Mouse (Mus musculus) R1 (cell line): ENCODE measurements around the gene Gatd1.

Experiments
- DNase-seq: peaks from one replicate; pipeline ENCODE4 v3.0.0-alpha.2; 2018; ENCODE audit warnings: low read depth, low spot score

The Gatd1 gene

DNA sequence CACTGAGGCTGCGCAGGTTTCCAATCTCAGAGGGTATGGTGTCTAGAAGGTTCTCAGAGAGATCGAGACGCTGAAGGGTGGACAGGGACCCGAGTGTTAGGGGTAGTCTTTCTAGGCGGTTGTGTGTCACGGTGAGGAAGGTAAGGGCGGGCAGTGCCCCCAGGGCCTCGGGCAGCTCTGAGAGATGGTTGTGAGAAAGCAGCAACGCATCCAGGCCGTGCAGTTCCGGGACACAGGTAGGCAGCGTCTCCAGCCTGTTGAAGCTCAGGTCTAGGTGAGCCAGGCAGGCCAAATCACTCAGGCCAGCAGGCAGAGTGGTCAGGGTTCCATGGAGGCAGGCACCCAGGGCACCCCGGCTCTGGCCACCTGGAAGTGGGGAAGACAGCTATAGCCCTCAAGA lies 28.3 kb upstream of the Gatd1 start:
- no peak for DNase-seq

DNA sequence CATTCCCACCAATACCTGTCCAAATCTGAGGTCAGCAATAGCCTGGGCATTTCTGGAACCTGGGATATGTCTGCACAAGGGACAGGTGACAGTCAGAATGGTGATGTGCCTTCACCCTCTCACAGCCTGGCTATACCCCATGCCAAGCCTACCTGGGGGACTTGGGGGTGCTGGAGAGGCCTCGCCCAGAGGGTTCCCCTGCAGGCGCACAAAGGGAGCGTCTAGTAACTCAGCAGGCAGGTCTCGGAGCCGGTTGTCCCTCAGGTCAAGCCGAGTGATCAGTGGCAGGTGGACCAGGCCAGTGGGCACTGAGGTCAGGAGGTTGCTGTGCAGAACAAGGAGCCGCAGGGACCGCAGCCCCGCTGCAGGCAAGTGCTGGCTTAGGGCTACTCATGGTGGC lies 27.5 kb upstream of the Gatd1 start:
- DNase-seq: no peak

DNA sequence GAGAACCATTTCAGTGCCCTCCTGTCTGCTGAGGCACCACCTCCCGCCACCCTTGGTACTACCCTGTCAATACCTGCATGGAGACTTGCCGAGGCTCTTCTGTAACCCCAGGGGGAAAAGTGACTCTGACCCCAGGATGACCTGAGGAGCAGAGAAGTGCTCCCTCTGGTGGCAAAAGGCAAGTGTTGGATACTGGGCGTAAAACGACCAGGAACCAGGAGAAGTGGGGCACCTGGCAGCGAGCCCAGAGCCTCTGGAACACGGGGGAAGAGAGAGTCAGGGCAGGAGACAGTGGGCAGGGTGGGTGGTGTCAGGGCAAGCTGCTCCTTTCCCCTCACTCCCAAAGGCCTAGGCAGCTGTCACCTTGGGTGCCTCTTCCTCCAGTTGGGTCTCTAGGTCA lies 26.7 kb upstream of the Gatd1 start:
- peak; percentile 90 for DNase-seq

DNA sequence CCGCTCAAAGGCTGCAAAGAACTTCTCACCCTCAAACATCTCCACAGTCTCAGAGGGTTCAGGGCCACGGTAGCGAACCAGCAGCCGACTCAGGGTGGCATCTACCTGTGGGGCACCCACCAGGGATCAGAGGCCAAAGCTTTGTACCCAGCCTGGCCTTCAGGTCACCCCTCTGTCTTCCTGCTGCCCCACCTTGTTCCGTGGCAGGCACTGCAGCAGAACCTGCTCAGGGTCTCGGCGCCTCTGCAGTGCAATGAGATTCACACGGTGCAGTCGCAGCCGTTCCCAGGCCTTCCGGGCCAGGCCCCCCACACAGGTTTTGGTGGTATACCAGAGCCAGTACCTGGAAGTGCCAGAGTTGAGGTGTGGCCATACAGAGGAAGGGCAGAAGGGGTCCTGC lies 25.9 kb upstream of the Gatd1 start:
- no peak for DNase-seq

DNA sequence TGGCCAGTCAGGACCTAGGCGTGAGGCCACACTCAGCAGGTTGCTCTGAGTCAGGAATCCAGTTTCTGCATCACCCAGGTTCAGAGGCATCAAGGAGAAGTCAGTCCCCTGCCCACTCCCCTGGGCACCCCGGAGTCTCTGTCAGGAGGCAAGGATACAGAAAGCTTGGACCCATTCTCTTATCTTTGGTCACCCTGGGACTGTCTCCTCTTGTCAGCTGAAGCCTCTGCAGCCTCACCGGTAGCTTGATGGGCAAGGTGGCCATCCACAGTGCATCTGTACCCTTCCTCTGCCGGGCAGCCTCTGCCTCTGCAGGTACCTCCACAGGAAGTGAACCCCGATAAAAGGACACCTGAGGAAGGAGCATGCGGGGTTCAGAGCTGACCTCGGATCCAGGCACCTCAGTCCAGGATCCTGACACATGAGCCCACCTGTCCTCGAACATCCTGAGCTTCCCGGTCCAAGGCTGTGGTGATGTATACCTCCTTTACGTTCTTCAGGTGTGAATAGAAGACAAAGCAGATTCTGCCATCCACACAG lies 25.3 kb upstream of the Gatd1 start:
- DNase-seq: no peak

DNA sequence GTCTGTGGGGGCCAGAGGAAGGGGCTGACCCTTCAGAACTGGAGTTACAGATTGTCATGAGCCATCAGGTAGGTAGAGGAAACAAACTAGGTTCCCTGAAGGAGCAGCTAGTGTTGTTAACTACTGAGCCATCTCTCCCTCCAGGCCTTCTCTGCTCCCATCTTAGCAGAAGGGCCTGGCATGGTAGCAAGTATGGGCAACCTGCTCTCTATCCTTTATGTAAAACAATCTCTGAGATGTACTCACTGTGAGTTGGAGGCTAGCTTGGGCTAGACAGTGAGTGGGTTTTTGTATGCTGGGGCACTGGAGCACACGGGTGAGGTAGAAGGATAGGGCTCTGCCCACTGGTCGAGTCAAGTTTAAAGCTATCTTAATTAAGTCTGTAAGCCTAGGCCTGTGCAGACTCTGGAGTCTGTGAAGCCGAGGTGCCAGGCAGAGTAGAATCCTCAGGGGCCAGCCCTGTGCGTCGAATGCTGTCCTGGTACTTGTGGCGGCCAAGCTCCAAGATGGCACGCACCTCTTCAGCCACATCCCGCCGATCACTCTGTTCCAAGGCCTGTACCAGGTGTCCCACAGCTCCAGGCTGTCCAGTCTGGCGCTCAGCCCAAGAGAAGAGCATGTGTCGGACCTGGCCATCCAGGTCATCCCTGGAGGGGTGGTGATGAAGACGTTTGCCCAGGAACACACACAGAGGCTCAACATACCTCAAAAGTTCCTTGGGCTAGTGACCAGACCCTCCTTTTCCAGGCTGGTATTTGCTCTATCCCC lies 24.4 kb upstream of the Gatd1 start:
- no peak for DNase-seq

DNA sequence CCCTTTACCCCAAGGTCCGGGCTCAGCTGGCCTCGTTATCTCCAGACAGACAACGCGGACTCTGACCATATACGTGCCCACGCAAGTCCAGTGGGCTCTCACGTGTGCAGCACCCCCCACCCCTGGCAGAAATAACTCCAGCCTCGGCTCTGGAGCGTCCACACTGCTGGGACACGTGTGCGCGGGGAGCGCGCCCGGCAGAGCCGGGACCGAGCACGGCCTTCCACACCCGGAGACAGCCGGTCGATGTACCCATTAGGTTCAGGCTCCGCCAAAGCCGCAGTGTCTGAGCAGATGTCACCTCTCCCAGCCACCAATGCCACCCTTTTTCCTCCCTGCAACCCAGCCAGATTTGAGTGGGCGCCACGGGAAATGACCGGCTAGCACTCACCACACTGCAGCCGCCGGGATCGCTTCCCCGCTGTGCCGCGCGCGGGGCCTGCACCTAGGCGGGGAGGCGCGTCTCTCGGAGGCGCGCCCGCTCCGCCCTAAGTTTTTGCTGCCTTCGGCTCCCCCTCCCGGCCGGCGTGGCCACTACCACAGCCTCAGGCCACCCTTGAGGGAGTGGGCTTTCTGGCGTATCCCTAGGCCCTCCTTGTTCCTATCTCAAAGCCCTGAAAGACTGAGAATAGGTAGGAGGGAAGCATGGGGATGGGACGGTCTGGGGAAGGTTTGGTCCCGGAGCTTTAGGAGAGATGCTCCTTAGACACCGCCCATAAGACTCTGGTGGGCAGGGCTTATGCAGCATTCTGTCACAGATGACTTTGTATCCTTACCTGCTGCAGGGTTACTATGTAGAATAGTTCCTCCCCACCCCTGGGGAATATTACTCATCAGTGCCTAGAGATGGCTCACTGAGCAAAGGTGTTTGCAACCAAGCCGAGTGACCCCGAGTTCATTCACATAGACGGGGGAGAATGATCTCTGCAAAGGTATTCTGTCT lies 23.5 kb upstream of the Gatd1 start, which contains the start of gene Slc25a22:
Slc25a22 (minus strand) TSS at position 715 of the 943 bp plus-strand sequence.
- peak; percentile 86 for DNase-seq

DNA sequence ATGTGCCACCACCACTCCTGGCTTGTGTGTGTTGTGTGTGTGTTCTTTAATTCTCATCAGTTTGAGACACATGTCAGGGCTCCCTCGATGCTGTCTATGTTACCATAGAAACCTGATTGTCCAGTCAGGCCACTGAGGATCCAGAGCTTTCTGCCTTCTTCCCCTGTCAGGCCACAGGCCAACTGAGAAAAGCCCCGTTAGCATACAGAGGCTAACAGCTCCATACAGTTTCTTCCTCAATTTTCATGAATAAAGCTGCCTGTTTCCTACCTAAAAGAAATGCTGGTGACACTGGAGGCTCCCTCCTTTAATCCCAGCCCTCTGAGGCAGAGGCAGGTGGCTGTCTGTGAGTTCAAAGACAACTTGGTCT lies 22.6 kb upstream of the Gatd1 start:
- no peak for DNase-seq

DNA sequence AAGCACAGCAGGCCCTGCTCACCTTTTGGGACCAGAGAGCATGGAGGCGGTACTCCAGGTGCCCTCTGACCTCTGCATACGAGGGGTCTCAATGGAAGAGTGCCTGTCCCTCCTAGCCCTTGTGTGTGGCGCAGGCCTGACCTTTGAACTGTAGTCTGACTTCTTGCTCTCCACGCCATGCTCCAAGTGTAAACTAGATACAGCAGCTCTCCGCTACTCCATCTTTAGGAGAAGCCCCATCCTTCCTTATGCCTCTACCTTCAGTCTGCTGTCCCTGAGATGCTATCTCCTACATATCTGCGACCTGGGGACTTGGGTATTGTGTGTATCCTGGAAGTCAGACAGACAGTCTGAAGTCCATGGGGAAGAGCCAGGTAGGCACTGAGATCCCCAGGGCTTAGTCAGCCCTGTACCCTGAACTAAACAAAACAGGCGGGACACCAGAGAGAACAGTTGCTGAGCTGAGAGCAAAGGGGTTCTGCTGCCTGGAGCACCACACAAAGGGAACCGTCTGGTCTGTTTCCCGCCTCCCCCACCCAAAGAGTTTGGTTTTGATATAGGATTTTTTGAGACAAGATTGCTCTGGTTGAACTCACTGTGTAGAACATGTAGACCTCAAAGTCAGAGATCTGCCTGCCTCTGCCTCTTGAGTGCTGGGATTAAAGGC lies 22.1 kb upstream of the Gatd1 start:
- DNase-seq: no peak

DNA sequence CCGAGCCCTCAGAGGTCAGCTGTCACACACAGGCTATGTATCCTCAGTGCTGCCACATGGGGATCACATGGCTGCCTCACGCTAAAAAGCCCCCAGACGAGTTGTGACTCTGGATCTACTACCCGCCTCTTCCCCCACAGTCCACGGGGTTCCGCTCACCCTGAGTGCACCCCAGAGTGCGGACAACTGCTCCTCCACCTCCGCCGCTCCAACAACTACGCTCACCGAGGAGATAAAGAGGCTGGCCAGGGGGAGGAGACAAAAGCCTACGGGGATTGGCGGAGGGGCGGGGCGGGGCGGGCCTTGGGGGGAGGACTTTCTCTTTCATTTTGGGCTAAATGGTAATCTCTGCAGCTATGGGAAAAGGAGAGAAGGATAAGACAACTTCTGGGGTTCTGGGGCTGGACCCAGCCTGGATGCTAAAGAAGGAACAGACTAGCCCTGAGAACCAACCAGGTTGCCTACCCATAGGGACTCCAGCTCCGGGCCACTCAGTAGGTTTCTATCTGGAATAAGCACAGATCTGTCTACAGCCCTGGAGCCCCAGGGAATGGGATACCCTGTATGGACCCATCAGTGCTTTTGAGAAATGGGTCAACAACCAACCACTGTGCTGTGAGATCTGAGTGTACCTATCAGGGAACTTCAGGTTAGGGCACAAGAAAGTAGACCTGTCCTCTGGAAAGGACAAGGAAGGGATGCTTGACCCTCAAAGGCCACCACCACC lies 21.4 kb upstream of the Gatd1 start:
- DNase-seq: peak; percentile 58

DNA sequence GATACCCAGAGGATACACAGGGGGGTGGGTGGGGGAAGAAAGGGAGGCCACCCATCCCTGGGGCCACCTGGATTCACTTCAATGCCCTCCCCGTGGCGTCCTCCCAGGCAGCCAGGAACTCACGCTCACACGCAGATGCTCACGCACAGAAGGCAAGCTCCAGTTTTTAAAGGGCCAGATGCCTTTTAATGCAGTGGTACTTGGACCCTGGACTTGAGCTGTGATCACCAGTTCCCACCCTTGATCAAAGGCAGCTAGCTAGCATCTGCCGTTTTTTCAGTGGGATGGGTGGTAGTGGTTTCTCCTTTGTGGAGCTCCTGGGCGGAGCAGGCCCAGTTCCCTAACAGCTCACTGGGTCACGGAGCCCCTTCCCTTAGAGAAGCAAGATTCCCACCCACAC lies 20.5 kb upstream of the Gatd1 start:
- DNase-seq: peak; percentile 55

DNA sequence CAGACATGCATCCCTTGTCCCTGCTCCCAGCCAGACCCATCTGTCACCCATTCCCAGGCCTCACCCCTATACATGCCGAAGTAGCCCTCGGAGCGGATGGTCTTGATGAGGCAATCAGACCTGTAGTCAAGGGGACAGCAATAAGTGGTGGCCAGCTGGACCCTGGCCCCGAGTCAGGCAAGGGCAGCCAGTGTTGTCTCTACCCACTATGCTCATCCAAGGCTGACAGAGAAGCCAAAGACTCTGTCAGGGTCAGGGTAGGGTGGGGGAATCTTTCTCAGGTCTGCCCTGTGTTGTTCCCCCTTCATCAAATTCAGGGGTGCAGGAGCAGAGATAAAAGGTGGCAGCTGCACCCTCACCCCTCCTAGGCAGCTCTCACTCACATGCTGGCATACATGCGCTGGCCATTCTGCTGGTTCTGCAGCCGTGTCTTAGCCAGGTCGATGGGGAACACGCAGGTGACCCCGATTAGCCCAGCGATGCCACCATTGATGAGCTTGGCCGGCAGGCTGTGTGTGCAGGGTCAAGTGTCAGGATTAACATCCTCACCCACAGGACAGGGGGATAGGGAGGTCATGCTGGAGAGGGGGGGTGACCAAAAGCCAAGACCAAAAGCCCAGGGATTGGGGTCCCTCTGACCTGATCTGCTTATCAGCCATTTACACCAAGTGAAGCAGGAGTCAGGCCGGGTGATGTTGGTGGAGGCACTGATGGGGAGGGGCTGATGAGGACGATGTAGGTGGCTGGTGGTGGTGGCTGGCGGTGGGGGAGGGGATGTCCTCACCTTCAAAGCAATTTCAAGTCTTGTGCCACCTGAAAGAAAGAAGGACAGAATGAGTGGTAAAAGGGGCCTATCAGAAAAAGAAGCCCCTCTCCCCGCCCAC lies 19.8 kb upstream of the Gatd1 start:
- no peak for DNase-seq

DNA sequence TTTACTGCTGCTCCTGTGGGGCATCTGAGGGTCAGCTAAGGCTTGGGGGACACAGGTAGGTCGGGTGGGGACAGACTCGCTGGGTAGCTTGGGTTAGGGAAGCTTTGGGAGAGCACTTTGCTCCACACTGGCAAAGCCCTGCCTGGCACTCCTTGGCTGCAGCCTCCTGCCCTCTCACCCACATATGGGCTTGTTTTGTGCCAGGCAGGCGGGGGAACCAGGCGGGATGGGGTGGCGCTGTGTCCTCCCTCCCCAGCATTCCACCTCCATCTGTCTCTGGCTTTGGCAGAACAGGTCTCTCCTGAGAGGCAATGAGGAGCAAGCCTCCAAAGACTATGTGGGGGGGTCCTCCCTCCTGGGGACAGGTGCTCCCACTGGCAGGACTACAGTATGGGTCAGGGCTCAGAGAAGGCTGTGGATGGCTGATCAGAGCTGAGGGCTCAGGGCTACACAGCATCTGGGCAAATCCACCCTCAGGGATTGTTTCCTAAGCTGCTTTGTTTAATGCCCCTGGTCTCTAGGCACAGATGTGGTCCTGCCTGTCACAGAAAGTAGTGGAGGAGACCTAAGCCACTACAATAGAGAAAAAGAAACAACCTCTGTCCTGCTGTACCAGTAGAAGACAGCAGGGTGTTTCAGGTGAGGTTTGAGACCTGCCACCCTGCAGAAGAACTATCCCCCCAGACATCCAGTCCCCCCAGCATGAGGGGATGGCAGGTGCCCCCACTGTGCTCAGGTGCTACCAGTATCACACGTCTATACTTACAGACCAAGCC lies 19.0 kb upstream of the Gatd1 start:
- DNase-seq: no peak

DNA sequence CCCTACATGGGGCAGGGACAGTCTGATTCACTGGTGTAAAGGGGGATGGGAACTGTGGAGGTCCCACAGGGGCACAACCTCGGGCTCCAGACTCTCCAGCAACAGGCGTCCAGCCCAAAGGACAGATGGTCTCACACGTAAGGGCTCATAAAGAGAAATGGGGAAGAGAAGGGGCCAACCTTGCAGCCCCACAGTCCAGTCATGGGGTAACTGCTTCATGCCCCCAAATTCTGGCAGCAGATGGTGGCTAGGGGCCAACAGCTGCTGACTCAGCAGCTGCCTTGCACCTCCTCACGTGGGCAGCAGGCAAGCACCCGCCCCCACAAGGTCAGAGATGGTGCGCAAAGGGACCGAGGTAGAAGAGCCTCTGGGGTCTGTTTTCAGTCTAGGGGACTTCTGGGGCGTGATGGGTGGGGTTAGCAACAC lies 18.3 kb upstream of the Gatd1 start:
- no peak for DNase-seq

DNA sequence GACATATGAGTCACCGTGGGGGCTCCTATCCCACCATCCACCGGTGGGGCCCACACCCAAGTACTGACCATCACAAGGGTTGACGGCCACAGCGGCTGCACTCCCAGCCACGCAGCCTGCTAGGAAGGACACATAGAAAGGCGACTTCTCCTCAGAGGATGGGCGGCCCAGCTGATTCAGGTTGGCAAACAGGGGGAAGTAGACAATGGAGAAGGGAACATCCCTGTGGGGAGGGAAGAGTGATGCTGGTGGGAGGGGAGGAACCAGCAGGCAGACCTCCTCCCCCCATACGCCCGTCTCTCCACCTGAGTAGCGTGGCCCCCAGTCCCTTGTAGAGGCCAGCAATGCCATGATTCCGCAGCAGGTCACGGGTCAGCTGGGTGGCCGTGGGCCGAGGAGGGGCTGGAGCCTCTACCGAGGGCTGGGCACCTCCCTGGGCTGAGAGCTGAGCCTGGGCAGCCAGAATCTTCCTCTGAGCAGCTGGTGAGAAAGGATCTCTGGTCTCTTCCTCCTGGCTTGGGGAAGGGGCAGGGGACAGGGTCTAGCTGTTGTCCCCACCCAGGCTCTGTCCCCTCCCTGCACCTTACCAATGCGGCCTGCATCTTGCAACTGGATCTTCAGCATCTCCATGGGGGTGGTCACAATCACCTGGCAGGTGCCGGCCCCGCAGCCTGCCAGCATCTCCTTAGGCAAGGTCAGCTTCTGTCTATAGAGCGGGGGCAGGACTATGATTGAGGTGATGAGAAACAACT lies 17.7 kb upstream of the Gatd1 start:
- DNase-seq: no peak

DNA sequence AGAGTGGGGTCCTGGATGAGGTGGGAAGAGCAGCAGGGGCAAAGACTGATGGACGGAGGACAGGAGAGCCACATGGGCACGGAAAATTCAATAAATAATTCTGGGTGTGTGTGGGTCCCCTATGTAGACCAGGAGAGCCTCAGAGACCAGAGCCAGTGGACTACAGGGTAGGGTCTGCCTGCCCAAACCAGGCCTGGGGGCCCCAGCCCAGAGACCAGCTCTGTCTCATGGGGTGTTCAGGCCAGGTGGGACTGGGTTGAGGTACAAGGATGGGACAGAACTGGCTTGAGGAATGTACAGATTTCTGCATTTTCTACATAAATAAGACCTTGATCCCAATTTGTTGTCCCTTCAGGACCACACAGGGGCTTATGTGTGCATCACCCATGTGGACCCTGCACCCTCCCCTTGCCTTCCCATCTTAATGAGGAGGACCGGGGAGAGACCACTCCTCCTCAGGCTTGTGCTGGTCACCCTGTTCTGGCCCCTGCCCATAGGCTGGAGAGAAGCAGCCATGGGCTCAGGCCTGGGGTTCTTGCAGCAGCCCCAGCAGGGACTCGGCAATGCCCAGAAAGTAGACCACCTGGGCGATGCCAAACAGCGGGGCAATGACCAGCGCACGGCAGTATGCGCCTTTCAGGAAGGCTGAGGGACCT lies 16.8 kb upstream of the Gatd1 start:
- DNase-seq: no peak

DNA sequence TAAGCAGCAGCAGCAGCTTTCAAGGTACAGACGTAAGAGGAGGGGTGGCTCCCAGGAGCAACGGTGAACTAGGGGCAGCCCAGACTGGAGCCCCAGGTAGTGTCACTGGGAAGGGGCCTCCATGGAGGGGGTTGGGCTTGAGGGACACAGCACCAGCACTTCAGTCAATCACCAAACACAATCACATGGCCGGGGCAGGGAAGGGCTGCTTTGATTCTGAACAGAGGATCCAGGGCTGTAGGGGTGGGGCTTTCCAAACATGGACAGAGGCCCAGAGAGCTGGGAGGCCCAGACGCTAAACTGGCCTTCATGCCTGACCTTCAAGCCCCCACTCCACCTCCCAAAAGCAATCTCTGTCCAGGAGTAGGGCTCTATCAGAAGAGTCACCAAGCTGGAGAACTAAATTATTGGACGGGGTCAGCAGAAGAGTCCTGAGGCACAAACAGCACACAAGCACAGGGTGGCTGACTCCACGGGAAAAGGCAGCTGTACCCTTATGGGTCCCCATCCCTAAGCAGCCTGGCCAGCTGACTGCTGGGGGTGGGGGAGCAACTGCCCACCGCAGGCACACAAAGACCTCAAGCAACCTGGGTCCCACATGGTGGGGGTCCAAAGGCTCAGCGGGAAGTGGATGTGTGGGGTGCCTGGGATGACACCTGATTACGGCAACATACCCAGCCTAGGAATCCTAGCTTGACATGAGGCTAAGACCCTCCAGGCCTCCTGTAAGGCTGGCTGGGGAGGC lies 16.1 kb upstream of the Gatd1 start:
- DNase-seq: no peak

DNA sequence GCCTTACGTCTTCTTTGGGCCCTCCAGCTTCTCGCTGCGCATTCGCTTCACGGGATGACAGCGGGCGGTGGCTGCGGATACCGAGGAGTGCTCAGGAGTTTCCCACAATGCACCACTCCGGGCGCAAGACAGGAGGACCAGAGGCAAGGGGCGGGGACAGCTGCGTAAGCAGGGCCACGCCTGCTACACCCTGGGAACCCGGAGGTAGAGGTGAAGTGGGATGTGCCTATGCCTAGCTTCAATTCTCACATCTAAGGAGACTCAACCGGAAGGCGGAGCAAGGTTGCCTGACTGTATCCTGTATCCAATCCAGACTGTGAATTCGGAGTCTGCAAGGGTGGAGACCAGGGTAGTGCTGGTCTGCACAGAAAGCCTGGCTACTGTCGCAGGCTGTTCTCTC lies 15.4 kb upstream of the Gatd1 start, which contains the start of gene Cend1:
Cend1 (minus strand) TSS at position 182 of the 400 bp plus-strand sequence.
- DNase-seq: peak; percentile 96
